Mouse (Mus musculus): ENCODE measurements around the gene Uchl4. TPM values are rescaled to one million over a fixed set of nuclear protein-coding genes. Genes with fewer than 3 reads are reported as not detected.
A peak's percentile ranks its signal among the peaks of the same experiment; 100 is the strongest.

The Uchl4 gene
- polyA plus RNA-seq, 1 experiment from 2014 or later, result 2.2 TPM

DNA sequence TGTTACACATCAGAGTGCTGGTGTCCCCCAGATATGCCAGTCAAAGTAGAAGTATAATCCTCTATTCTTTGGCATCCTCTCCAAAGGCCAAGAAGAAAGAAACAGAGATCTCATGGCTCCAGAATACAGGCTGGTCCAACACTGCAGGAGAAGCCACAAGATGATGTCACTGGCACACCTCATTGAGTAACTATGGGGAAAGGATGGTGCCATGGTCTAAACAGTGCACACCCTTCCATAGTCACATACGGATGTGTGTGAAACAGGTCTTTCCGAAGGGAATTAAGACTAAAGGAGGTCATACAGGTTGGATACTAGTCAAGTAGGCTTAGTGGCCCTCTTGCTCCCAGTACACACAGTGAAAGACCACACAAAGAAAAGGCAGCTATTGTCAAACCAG lies 18.4 kb upstream of the Uchl4 start:
- WGBS, result 92% methylated on average over 2 of the region's 2 CpGs
- peaks cover 3% of the 10 kb centered on the region; the same call in 1 of the 2 replicates for H3K4me1 ChIP-seq (replicated peaks)
- H3K27me3 ChIP-seq (replicated peaks), result no peaks in the 10 kb centered on the region
- no peaks in the 10 kb centered on the region for H3K9me3 ChIP-seq
- no peak overlapping the region for H3K9ac ChIP-seq
- H3K4me2 ChIP-seq (replicated peaks), result no peak overlapping the region
- no peak for ATAC-seq
- H3K27ac ChIP-seq, result no peak overlapping the region
- H3K4me3 ChIP-seq (replicated peaks), result no peak overlapping the region
- H3K36me3 ChIP-seq, result peaks cover 6% of the 10 kb centered on the region; the same call in 1 of the 2 replicates

DNA sequence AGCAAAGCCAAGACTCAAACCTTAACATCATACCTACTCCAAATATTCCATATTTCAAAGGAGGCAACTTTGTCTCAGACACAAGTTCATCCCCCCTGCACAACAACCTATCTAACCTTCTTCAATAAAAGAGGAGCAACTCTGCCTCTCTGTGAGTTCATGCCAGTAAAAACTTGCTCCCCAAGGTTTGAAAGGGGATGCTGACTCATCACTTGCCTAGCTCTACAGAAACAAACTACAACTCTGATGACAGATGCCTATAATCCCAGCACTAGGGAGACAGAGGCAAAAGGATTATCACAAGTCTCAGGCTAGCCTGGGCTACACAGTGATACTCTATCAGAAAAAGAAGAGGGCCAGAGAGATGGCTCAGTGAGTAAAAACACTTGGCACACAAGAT lies 17.1 kb upstream of the Uchl4 start:
- no peaks in the 10 kb centered on the region for H3K9me3 ChIP-seq
- H3K4me2 ChIP-seq (replicated peaks), result no peak overlapping the region
- no peaks in the 10 kb centered on the region for H3K27me3 ChIP-seq (replicated peaks)
- H3K27ac ChIP-seq, result no peak overlapping the region
- 0 out of 2 replicates have a peak, but pooled peaks cover 3% of the 10 kb centered on the region for H3K36me3 ChIP-seq
- no peak for ATAC-seq
- no peak overlapping the region for H3K4me3 ChIP-seq (replicated peaks)
- H3K4me1 ChIP-seq (replicated peaks), result peaks cover 3% of the 10 kb centered on the region; the same call in 1 of the 2 replicates
- no peak overlapping the region for H3K9ac ChIP-seq

DNA sequence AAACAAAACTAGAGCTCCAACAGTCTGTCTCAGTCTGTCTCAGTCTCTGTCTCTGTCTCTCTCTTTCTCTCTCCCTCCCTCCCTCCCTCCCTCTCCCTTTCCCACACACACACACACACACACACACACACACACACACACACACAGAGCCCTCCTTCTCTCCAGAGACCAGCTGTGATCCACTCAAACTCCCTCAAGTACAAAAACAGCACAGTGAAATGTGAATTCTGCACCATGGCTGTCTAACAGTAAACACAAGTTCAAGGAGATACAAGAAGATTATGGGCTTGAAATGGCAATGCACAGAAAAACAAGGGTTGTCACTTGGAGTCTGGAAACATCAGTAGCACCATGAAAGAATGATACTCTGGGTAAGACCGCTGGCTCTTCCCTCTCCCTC lies 15.7 kb upstream of the Uchl4 start:
- no peaks in the 10 kb centered on the region for H3K9me3 ChIP-seq
- H3K4me2 ChIP-seq (replicated peaks), result no peak overlapping the region
- no peak overlapping the region for H3K27ac ChIP-seq
- 0 out of 2 replicates have a peak, but pooled peaks cover 3% of the 10 kb centered on the region for H3K36me3 ChIP-seq
- no peak for ATAC-seq
- no peak overlapping the region for H3K9ac ChIP-seq
- 74% methylated on average over 1 of the region's 1 CpGs for WGBS
- H3K27me3 ChIP-seq (replicated peaks), result no peaks in the 10 kb centered on the region
- H3K4me1 ChIP-seq (replicated peaks), result peaks cover 2% of the 10 kb centered on the region; the same call in 1 of the 2 replicates
- H3K4me3 ChIP-seq (replicated peaks), result no peak overlapping the region

GRCm38 (mm10) chr9:64219772-64220420 lies 15.1 kb upstream of the Uchl4 start:
- Histone ChIP-seq H3K4me1 (replicated peaks) (no peaks in the 10 kb centered on the region), H3K36me3 (no peaks in the 10 kb centered on the region), H3K4me2 (replicated peaks) (no peak overlapping the region), H3K27me3 (replicated peaks) (no peaks in the 10 kb centered on the region), H3K4me3 (replicated peaks) (no peak overlapping the region), H3K27ac (no peak overlapping the region), H3K9ac (no peak overlapping the region), H3K9me3 (no peaks in the 10 kb centered on the region)
- WGBS, result 85% methylated on average over 10 of the region's 10 CpGs
- ATAC-seq, result no peak

DNA sequence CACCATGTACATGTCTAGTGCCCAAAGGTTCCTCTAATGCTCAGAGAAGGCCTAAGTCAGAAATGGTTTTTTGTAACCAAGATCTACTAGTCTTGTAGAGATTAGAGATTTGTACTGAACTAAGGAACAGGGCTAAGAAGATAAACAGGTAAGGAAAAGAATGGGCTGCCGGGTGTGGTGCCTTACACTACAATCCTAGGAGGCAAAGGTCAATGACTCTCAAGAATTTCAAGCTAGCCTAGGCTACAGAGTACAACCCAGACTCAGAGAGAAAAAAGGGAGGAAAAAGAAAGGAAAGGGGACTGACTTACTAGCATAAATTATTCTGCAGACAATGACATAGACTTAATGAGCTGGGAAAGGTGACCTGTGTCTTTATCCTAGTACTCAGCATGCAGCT lies 14.4 kb upstream of the Uchl4 start:
- Histone ChIP-seq H3K4me1 (replicated peaks) (no peaks in the 10 kb centered on the region), H3K4me3 (replicated peaks) (no peak overlapping the region), H3K4me2 (replicated peaks) (no peak overlapping the region), H3K9me3 (no peaks in the 10 kb centered on the region), H3K27ac (no peak overlapping the region), H3K27me3 (replicated peaks) (no peaks in the 10 kb centered on the region), H3K9ac (no peak overlapping the region), H3K36me3 (no peaks in the 10 kb centered on the region)
- ATAC-seq, result peak; percentile 82
- 47% methylated on average over 1 of the region's 1 CpGs for WGBS

DNA sequence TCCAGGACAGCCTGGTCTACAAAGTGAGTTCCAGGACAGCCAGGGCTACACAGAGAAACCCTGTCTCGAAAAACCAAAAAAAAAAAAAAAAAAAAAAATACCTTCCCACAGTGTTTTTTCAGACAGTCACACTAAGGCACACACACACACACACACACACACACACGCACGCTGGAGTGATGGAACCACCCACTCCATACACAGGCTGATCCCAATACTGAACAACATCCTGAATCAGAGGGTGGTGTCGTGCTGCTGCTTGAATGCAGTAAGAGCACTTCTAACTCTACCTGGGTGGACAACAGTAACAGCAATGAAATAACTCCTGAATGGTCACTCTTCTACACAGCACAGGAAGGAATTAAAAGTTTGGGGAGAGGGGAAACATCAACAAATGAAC lies 13.5 kb upstream of the Uchl4 start:
- H3K4me1 ChIP-seq (replicated peaks), result no peaks in the 10 kb centered on the region
- H3K4me2 ChIP-seq (replicated peaks), result no peak overlapping the region
- H3K27ac ChIP-seq, result no peak overlapping the region
- no peak overlapping the region for H3K9ac ChIP-seq
- no peaks in the 10 kb centered on the region for H3K9me3 ChIP-seq
- no peak for ATAC-seq
- 82% methylated on average over 3 of the region's 4 CpGs for WGBS
- H3K27me3 ChIP-seq (replicated peaks), result no peaks in the 10 kb centered on the region
- no peaks in the 10 kb centered on the region for H3K36me3 ChIP-seq
- no peak overlapping the region for H3K4me3 ChIP-seq (replicated peaks)

DNA sequence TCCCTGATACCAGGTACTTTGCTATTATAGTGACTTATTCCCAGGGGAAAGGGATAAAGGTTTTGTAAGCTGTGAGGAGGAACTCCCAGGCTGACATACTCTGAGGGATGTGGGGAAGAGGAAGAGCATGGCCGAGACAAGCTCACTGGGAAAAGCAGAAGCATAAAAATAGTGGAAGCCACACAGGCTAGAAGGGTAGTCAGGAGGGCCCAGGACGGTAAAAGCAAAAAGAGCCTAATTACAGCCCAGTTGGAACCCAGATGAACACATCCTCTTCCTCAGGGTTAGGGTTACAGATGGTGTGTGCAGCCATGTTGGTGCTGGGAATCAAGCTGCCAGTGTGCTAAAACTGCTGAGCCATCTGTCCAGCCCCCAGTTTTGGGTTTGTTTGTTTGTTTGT lies 12.9 kb upstream of the Uchl4 start:
- ATAC-seq, result no peak
- H3K4me3 ChIP-seq (replicated peaks), result no peak overlapping the region
- H3K27me3 ChIP-seq (replicated peaks), result no peaks in the 10 kb centered on the region
- H3K9ac ChIP-seq, result no peak overlapping the region
- H3K4me1 ChIP-seq (replicated peaks), result no peaks in the 10 kb centered on the region
- no peak overlapping the region for H3K4me2 ChIP-seq (replicated peaks)
- no peak overlapping the region for H3K27ac ChIP-seq
- WGBS, result 73% methylated on average over 2 of the region's 2 CpGs
- H3K36me3 ChIP-seq, result no peaks in the 10 kb centered on the region
- H3K9me3 ChIP-seq, result no peaks in the 10 kb centered on the region

DNA sequence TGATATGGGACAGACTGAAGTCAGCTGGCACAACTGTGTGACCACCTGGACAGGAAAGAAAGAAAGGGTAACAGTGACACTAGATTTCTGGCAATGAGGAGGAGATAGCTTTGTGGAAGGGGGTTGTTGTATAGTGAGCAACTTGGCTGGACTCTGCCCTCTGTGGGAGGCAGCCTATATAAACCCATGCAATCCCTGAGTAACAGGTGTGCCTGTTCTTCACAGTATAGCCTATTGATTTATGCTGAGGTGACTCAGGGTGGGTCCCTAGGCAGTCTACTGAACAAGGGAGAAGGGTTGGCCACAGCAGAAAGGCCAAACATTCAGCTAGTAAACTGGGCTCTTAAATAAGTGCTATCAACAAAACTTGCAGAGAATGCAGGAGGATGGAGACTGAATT lies 9.2 kb upstream of the Uchl4 start:
- Histone ChIP-seq H3K9ac (no peak overlapping the region), H3K4me3 (replicated peaks) (no peak overlapping the region), H3K9me3 (no peaks in the 10 kb centered on the region), H3K36me3 (no peaks in the 10 kb centered on the region), H3K27ac (peak overlapping the region; percentile 54; the same call in 1 of the 2 replicates), H3K27me3 (replicated peaks) (no peaks in the 10 kb centered on the region), H3K4me1 (replicated peaks) (peaks cover 6% of the 10 kb centered on the region; the same call in 1 of the 2 replicates), H3K4me2 (replicated peaks) (no peak overlapping the region)
- peak; percentile 97 for ATAC-seq

DNA sequence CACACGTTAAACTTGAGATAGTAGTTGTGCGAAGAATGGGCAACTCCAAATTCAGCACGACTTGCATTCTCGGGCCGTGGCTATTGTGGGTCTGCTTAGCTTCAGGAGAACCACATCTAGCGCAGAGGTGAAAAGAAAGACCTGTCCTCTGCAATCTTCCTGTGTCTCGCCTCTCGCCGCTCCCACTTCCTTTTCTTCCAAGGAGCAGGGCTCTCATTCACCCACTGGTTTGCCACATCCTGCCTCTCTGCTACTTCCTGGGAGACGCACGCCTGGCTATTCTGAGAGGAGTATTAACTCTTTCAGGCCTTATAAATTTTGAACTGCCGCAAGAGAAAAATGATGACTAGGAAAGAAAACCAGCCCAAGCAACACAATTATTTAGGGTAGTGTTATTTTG lies 7.3 kb upstream of the Uchl4 start:
- Histone ChIP-seq H3K4me2 (replicated peaks) (no peak overlapping the region), H3K4me3 (replicated peaks) (no peak overlapping the region), H3K27me3 (replicated peaks) (no peaks in the 10 kb centered on the region), H3K27ac (no peak overlapping the region), H3K9me3 (no peaks in the 10 kb centered on the region), H3K9ac (no peak overlapping the region), H3K36me3 (no peaks in the 10 kb centered on the region), H3K4me1 (replicated peaks) (peaks cover 24% of the 10 kb centered on the region)
- ATAC-seq, result no peak
- 51% methylated on average over 12 of the region's 12 CpGs for WGBS

- Histone ChIP-seq H3K27ac (no peak overlapping the region), H3K4me2 (replicated peaks) (no peak overlapping the region), H3K4me1 (replicated peaks) (peaks cover 28% of the 10 kb centered on the region), H3K9ac (no peak overlapping the region), H3K36me3 (no peaks in the 10 kb centered on the region), H3K4me3 (replicated peaks) (no peak overlapping the region), H3K27me3 (replicated peaks) (no peaks in the 10 kb centered on the region), H3K9me3 (no peaks in the 10 kb centered on the region)
- ATAC-seq, result no peak
These were observed 6.0 kb upstream of the Uchl4 start for GRCm38 (mm10) chr9:64228972-64229371.

DNA sequence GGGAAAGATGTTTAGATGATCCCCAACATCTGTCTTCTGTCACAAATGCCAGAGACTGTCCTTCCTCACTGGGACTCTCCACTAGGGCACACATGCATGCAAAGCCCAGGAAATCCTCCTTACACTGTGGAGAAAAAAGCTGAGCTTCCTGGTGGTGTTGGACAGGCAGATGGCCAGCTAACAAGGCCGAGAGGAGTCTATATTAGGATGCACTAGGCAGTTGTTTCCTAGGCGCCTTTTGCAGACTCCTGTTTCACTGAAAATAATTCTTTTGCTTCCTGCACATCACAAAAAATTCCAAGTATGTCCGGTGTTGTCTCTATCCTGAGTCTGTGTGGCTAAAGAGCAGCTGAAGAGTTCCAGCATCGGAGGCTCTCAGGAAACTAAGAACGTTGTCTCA lies 3.8 kb upstream of the Uchl4 start:
- peak; percentile 59 for ATAC-seq
- WGBS, result 37% methylated on average over 5 of the region's 5 CpGs
- H3K9ac ChIP-seq, result no peak overlapping the region

DNA sequence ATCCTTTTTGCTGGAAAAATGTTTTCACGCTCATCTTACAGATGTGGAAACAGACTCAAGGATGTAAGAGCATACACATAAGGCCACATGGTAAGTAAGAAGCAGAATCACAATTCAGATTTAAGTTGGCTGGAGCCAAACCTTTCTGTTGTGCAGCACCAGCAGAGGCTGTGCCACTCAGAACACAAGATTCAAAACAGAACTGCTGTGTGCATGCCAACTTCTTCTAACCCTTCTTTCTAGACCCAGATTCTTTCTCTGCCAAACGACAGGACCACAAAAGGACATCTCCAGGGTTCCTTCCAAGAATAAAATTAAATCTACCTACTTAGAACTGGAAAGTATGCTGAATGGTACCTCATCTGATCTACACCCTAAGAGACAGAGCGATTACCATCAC lies 3.3 kb upstream of the Uchl4 start:
- H3K4me2 ChIP-seq (replicated peaks), result 0 out of 2 replicates have a peak overlapping the region, but pooled peaks have one; percentile 14
- no peaks in the 10 kb centered on the region for H3K27me3 ChIP-seq (replicated peaks)
- no peak for ATAC-seq
- no peak overlapping the region for H3K9ac ChIP-seq
- peaks cover 29% of the 10 kb centered on the region for H3K4me1 ChIP-seq (replicated peaks)
- 61% methylated on average over 3 of the region's 3 CpGs for WGBS
- H3K9me3 ChIP-seq, result no peaks in the 10 kb centered on the region
- no peak overlapping the region for H3K4me3 ChIP-seq (replicated peaks)
- no peaks in the 10 kb centered on the region for H3K36me3 ChIP-seq
- peak overlapping the region; percentile 64 for H3K27ac ChIP-seq

More for the DNA sequence above, 3.8 kb upstream of the Uchl4 start:
- Histone ChIP-seq H3K4me1 (replicated peaks) (peaks cover 29% of the 10 kb centered on the region), H3K27ac (peak overlapping the region; percentile 64), H3K9me3 (no peaks in the 10 kb centered on the region), H3K27me3 (replicated peaks) (no peaks in the 10 kb centered on the region), H3K4me2 (replicated peaks) (0 out of 2 replicates have a peak overlapping the region, but pooled peaks have one; percentile 3), H3K36me3 (no peaks in the 10 kb centered on the region), H3K4me3 (replicated peaks) (no peak overlapping the region)

DNA sequence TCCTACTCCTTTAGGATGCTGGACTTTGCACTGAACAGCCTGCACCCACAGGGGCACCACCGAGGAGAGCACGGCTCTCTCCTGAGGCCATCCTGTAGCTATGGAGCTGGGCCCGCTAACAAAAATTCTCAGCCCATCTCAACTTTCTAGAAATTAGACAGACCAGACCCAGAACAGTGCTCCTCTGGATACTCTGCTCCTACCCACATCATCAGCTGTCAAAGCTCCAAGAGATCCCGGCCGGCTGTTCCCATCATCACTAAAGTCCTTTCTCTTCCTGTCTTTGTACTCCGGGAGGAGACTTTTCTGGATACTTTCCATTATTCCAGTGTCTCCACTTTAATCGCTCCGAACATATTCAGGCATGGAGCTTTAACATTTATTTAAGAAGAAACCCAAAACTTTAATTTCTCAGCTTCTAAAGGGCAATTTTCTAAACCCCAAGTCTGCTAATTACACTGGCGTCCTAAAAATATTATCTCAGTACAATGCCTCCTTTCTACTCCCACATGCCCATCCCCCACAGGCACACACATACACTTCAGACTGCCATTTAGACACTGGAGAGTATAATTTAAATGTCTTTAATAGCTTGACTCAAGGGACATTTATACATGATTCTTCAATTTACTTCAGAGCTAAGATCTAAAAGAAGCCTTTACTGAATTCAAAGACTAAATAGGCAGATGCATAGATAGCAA lies 2.6 kb upstream of the Uchl4 start:
- H3K4me3 ChIP-seq (replicated peaks), result no peak overlapping the region
- 0 out of 2 replicates have a peak, but pooled peaks have one; percentile 50 for ATAC-seq
- peak overlapping the region; percentile 64 for H3K27ac ChIP-seq
- H3K36me3 ChIP-seq, result no peaks in the 10 kb centered on the region
- no peak overlapping the region for H3K9ac ChIP-seq
- 0 out of 2 replicates have a peak overlapping the region, but pooled peaks have one; percentile 14 for H3K4me2 ChIP-seq (replicated peaks)
- no peaks in the 10 kb centered on the region for H3K9me3 ChIP-seq
- peaks cover 29% of the 10 kb centered on the region for H3K4me1 ChIP-seq (replicated peaks)
- WGBS, result 36% methylated on average over 9 of the region's 9 CpGs
- H3K27me3 ChIP-seq (replicated peaks), result no peaks in the 10 kb centered on the region

Measured in intestine, embryonic 15.5 days (tissue).